Mouse (Mus musculus): Measurements from ENCODE around the gene Uck2.

The Uck2 gene

DNA sequence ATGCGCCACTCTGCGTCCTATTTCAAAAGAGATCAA, at the start of gene Uck2:
Gene Uck2 (minus strand): TSS at position 1 of the 36 bp plus-strand sequence.
- H3K36me3 ChIP-seq (ENCODE audit: control insufficient read depth, insufficient read depth, low read length, poor library complexity, severe bottlenecking), result no peaks in the 10 kb centered on the region
- no peak for DNase-seq (ENCODE audit: low read depth, low spot score)
- H3K27me3 ChIP-seq (ENCODE audit: control insufficient read depth, insufficient read depth, low read length, poor library complexity, severe bottlenecking), result no peaks in the 10 kb centered on the region

DNA sequence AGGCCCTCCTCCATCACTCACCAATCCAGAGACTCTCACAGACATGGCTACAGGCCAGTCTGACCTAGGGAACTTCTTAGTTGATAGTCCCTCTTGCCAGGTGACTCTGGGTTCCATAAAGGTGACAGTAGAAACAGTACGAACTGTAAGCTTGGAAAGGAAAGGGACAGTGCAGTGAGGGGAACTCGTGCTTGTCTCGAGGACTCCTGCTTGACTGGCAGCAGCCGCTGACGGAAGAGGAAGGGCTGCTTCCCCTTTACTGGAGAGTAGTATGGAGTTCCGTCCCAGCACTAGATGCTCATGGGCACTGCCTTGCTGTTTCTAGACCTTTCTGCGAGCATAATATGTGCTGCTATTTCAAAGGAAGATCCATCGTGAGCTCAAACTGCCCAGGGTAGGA, 46.0 kb upstream of the Uck2 start:
- no peaks in the 10 kb centered on the region for H3K27me3 ChIP-seq (ENCODE audit: control insufficient read depth, insufficient read depth, low read length, poor library complexity, severe bottlenecking)
- no peak for DNase-seq (ENCODE audit: low read depth, low spot score)
- H3K36me3 ChIP-seq (ENCODE audit: control insufficient read depth, insufficient read depth, low read length, poor library complexity, severe bottlenecking), result peaks cover 11% of the 10 kb centered on the region

DNA sequence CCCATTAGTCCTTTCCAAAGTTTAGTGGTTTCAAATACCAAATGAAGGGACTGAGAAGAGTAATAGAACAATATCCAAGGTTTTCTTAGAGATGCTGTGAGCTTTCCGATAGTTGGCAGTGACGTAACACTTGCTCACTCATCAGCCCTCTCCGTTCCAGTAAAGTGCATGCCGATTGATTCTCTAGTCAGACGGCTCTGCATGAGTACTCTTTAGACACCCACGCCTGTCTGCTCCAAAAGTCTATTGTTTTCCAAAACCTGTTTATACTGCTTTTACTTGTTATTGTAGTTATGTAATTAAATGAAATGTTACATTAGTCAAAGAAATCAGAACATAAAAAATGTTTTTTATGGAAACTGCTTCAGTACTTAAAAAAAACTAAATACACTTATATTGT, 43.7 kb upstream of the Uck2 start:
- H3K27me3 ChIP-seq (ENCODE audit: control insufficient read depth, insufficient read depth, low read length, poor library complexity, severe bottlenecking), result no peaks in the 10 kb centered on the region
- no peak for DNase-seq (ENCODE audit: low read depth, low spot score)
- peaks cover 13% of the 10 kb centered on the region for H3K36me3 ChIP-seq (ENCODE audit: control insufficient read depth, insufficient read depth, low read length, poor library complexity, severe bottlenecking)

DNA sequence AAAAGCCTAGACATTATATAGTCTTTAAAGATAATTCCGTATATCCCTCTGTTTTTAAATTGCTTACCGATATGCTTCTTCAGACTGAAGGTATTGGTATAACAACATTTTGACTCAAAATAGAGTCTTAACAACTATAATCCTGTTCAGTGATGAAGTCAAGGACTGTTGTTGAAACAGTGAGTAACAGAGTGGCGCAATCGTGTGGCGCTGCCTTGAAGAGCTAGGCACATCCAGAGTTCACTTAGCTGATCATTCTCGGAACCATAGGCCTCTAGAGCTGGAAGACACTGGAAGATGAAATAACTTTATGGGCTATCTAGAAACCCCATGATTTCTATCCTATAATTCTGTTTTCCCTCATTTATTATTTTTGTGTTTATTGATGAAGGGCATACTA, 36.6 kb upstream of the Uck2 start:
- no peaks in the 10 kb centered on the region for H3K27me3 ChIP-seq (ENCODE audit: control insufficient read depth, insufficient read depth, low read length, poor library complexity, severe bottlenecking)

DNA sequence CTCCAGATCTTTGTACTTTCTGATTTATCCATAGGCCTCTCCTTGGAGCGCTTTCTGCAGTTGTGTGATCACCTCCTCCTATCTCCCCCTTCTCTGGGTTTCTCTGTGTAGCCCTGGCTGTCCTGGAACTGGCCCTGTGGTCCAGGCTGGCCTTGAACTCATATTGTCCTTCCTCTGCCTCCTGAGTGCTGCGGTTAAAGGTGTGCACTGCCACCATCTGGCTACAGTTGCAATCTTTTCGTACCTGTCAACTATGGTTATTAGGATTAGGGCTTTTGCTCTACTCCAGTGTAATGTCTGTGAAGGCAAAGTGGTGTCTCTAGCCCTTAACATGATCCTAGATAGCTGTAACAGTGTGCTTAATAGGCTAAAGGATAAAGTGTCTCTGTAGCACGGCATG, 28.1 kb upstream of the Uck2 start:
- Histone ChIP-seq H3K27me3 (ENCODE audit: control insufficient read depth, insufficient read depth, low read length, poor library complexity, severe bottlenecking) (no peaks in the 10 kb centered on the region), H3K36me3 (ENCODE audit: control insufficient read depth, insufficient read depth, low read length, poor library complexity, severe bottlenecking) (peaks cover 2% of the 10 kb centered on the region; the same call in 1 of the 2 replicates)
- DNase-seq (ENCODE audit: low read depth, low spot score), result no peak

More for the DNA sequence above, 36.6 kb upstream of the Uck2 start:
- DNase-seq (ENCODE audit: low read depth, low spot score), result no peak
- H3K36me3 ChIP-seq (ENCODE audit: control insufficient read depth, insufficient read depth, low read length, poor library complexity, severe bottlenecking), result peaks cover 6% of the 10 kb centered on the region; the same call in 1 of the 2 replicates

DNA sequence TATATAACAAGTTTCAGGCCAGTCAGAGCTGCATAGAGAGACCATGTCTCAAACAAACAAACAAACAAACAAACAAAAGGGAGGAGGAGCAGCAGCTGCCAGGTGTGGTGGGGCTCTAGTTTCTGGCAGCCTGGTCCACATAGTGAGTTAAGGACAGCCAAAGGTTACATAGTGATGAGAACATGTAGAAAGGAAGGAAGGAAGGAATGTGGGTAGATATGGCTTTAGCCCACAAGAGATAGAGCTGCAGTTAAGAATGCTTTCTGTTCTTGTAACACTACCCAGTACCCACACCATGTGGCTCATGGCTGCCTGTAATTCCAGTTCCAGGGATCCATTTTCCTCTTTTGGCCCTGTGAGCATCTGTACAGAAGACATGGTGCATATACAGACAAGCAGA, 27.2 kb upstream of the Uck2 start:
- DNase-seq (ENCODE audit: low read depth, low spot score), result no peak
- Histone ChIP-seq H3K27me3 (ENCODE audit: control insufficient read depth, insufficient read depth, low read length, poor library complexity, severe bottlenecking) (no peaks in the 10 kb centered on the region), H3K36me3 (ENCODE audit: control insufficient read depth, insufficient read depth, low read length, poor library complexity, severe bottlenecking) (no peaks in the 10 kb centered on the region; the same call in 1 of the 2 replicates)

DNA sequence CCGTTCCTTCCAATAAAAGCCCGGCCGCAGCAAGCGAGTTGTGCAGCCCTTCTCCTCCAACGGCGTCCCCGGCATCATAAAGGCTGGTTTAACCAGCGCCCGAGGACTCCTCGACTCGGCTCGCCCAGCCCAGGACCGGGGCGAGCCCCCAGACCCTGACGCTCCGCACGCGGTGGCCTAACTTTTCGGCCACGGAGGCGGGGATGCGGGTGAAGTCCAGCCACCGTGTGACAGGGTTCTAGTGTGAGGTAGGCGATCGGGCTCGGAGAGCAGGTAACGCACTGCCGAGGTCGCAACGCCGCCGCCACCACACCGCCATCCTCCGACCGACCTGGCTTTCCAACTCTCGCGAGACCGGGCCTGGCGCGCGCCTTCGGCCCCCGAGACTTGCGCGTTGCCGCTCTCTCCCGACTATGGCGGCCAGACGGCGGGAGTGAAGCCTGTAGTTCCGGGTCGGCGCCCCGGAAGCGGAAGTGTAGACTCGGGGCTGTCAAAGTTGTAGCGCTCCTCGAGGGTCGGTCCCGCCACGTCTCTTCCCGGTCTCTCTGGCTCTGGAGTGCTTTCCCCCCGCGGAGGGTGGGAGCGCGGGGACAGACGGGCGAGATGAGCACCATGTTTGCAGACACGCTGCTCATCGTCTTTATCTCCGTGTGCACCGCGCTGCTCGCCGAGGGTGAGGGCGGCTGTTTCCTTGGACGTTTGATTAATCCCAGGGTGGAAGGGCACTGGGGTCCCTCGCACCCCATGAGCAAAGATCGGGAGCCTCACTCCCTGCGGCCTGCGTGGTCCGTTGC, 23.3 kb upstream of the Uck2 start, which contains the start of gene Tmco1:
Gene Tmco1 (plus strand): TSS at position 118 of the 794 bp plus-strand sequence.
- Histone ChIP-seq H3K27me3 (ENCODE audit: control insufficient read depth, insufficient read depth, low read length, poor library complexity, severe bottlenecking) (no peaks in the 10 kb centered on the region), H3K36me3 (ENCODE audit: control insufficient read depth, insufficient read depth, low read length, poor library complexity, severe bottlenecking) (no peaks in the 10 kb centered on the region; the same call in 1 of the 2 replicates)
- DNase-seq (ENCODE audit: low read depth, low spot score), result peak; percentile 97

DNA sequence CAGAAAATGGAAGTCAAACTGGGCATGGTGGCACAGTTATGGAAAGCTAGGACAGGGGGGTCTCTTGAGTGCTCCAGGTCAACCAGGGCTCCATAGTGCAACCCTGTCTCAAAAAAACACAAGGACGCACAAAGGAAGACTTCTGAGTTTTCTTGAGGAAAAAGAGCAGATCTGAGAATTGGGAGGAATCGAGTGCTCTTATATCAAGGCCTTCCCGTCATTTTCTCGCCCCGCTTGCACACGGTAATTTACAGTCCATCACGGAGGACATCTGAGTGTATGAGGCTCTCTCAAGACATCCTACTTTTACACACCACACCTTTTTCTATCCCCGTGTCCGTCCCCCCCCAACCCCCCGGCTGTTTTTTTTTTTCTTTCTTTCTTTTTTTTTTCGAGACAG, 22.6 kb upstream of the Uck2 start:
- DNase-seq (ENCODE audit: low read depth, low spot score), result peak; percentile 9
- H3K36me3 ChIP-seq (ENCODE audit: control insufficient read depth, insufficient read depth, low read length, poor library complexity, severe bottlenecking), result no peaks in the 10 kb centered on the region; the same call in 1 of the 2 replicates
- H3K27me3 ChIP-seq (ENCODE audit: control insufficient read depth, insufficient read depth, low read length, poor library complexity, severe bottlenecking), result no peaks in the 10 kb centered on the region; the same call in 1 of the 2 replicates

DNA sequence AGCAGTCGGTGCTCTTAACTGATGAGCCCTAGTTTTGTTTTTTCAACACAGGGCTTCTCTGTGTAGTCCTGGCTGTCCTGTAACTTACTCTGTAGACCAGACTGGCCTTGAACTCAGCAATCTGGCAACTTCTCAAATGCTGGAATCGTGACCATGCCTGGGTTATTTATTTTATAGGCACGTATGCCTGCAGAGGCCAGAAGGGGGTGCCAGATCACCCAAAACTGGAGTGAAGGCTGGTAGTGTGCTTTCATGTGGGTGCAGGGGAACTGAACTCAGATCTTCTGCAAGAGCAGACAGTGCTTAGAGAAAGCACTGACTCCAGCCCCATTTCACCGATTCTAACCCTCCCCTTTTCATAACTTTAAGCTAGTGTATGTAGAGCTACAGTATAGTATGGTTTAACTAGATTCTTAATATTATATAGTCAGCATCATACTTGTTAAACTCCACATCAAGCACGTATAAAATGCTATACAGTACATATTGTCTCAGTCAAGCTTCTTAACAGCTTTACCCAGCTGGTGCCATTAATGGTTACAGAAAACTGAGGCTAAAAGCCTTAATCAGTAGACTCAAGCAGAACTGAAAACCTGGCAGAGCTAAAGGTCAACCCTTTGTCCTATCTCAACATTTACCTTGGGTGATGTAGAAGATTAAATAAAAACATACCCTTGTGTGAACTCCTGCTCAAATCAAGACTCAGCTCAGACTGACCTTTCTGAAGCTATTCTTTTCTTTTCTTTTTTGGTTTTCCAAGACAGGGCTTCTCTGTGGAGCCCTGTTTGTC, 21.5 kb upstream of the Uck2 start:
- Histone ChIP-seq H3K36me3 (ENCODE audit: control insufficient read depth, insufficient read depth, low read length, poor library complexity, severe bottlenecking) (no peaks in the 10 kb centered on the region), H3K27me3 (ENCODE audit: control insufficient read depth, insufficient read depth, low read length, poor library complexity, severe bottlenecking) (no peaks in the 10 kb centered on the region; the same call in 1 of the 2 replicates)
- DNase-seq (ENCODE audit: low read depth, low spot score), result peak; percentile 77

DNA sequence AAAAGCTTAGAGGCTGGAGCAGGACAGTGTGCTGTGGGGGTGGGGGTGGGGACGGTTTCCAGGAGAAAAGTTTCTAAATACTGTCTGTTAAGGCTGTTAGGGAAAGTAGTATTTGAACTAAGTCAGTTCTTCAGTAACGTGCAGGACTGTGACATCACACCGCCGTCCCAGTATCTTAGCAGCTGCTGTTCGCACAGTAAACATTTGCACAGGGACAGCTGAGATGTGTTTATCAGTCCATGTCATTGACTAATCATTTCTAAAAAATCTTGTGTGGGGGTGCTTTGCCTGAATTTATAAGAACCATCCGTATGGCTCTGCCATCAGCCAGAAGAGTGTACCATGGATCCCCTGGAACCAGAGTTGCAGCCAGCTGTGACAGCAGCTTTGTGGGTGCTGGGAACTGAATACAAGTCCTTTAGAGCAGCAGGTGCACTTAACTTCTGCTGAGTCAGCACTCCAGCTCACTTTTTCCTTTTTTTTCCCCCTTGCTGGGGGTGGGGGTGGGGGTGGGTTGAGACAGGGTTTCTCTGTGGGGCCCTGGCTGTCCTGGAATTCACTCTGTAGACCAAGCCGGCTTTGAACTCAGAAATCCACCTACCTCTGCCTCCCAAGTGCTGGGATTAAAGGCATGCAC, 20.5 kb upstream of the Uck2 start:
- DNase-seq (ENCODE audit: low read depth, low spot score), result no peak
- H3K36me3 ChIP-seq (ENCODE audit: control insufficient read depth, insufficient read depth, low read length, poor library complexity, severe bottlenecking), result no peaks in the 10 kb centered on the region
- no peaks in the 10 kb centered on the region; the same call in 1 of the 2 replicates for H3K27me3 ChIP-seq (ENCODE audit: control insufficient read depth, insufficient read depth, low read length, poor library complexity, severe bottlenecking)

DNA sequence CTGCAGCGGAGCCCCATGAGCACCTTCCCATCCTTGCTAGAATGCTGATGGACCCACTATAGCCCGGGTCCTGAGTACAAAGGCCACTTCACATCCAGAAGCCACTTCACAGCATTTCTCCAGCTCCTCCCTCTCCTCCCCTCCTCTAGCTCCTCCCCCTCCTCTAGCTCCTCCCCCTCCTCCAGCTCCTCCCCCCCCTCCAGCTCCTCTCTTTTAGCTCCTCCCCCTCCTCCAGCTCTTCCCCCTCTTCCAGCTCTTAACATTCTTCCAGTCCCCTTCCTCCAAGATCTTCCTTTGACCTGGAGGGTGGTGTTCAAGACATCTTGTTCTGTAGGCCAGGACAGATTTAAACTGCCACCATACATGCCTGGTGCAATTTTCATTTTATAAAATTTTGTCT, 15.0 kb upstream of the Uck2 start:
- Histone ChIP-seq H3K36me3 (ENCODE audit: control insufficient read depth, insufficient read depth, low read length, poor library complexity, severe bottlenecking) (no peaks in the 10 kb centered on the region), H3K27me3 (ENCODE audit: control insufficient read depth, insufficient read depth, low read length, poor library complexity, severe bottlenecking) (no peaks in the 10 kb centered on the region; the same call in 1 of the 2 replicates)
- no peak for DNase-seq (ENCODE audit: low read depth, low spot score)

DNA sequence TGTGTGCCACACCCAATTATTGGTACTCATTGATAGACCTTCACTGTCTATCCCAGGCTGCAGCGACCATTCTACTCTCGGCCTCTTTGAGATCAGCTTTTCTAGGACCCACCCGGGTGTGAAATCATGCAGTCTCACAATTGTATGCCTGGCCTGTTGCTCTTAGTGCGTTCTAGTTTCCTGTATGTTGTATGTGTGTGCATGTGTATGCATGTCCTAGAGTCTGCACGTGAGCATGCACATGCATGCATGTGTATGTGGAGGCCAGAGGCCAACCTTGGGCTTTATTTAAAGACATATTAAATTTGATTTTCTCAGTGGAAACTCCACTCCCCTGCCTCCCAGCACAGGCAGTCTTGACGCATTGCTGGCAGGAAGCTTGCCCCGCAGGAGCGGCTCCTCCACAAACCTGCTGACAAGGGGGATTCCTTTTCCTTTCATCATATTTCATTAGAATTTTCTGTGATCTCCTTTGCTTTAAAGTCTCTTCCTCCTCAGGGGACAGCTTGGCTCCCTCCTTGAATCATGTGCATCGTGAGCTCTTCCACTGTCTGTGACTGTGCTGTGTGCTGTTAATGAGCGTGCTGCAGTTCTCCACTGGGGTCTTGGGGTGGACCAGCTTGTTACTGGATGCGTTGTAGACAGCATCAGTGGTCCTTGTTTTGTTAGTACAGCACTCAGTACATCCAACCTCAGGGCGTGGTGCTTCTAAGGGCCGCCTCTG, 10.7 kb upstream of the Uck2 start:
- Histone ChIP-seq H3K27me3 (ENCODE audit: control insufficient read depth, insufficient read depth, low read length, poor library complexity, severe bottlenecking) (no peaks in the 10 kb centered on the region), H3K36me3 (ENCODE audit: control insufficient read depth, insufficient read depth, low read length, poor library complexity, severe bottlenecking) (no peaks in the 10 kb centered on the region)
- no peak for DNase-seq (ENCODE audit: low read depth, low spot score)

DNA sequence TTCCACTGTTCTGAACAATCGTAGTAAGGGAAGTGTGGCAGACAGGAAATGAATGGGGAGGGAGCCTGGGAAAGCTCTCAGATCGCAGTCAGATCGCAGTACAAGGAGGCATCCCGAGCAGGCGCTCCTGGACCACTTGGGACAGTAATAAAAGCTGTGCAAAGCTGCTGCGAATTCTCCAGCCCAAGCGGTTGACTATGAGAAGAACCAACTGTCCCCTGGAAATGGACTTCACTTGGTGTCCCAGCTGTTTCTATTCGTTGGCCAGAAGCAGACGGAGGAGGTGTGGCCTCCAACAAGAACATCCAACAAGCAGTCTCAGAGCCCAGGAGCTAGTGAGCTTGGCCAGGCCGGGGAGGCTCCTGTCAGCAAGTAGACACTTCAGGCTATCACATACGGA, 7.3 kb upstream of the Uck2 start:
- no peaks in the 10 kb centered on the region for H3K36me3 ChIP-seq (ENCODE audit: control insufficient read depth, insufficient read depth, low read length, poor library complexity, severe bottlenecking)
- no peaks in the 10 kb centered on the region for H3K27me3 ChIP-seq (ENCODE audit: control insufficient read depth, insufficient read depth, low read length, poor library complexity, severe bottlenecking)
- no peak for DNase-seq (ENCODE audit: low read depth, low spot score)

DNA sequence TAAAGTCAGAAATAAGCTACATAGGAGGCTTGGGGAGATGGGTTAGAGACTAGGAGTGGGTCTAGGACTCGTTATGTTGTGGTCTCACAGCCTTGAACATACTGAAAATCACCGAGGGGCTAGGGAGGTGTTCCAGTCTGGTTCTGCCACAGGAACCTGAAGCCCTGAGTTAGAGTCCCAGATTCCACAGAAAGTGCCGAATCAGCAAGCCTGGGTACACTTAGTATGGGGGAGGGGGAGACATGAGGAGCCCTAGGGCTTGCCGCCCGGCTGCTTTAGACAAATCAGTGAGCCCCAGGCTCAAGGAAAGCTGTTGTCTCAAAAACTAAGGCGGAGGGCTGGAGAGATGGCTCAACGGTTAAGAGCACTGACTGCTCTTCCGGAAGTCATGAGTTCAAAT, 6.5 kb upstream of the Uck2 start:
- Histone ChIP-seq H3K36me3 (ENCODE audit: control insufficient read depth, insufficient read depth, low read length, poor library complexity, severe bottlenecking) (no peaks in the 10 kb centered on the region), H3K27me3 (ENCODE audit: control insufficient read depth, insufficient read depth, low read length, poor library complexity, severe bottlenecking) (no peaks in the 10 kb centered on the region)
- DNase-seq (ENCODE audit: low read depth, low spot score), result no peak

DNA sequence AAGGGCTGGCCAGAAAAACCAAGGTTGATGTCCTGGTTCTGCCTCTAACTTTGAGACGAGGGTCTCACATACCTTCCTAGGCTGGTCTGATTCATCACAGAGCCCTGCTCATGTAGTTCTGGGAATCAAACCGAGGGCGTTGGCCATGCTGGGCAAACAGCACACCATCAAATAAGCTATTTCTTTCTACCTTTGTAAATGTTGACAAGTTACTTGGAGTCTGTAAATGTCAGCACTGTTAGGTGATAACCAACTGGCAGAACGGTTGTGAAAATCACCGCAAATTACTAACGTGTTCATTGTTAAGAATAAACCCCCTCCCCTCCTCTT, 5.1 kb upstream of the Uck2 start:
- no peak for DNase-seq (ENCODE audit: low read depth, low spot score)
- H3K36me3 ChIP-seq (ENCODE audit: control insufficient read depth, insufficient read depth, low read length, poor library complexity, severe bottlenecking), result no peaks in the 10 kb centered on the region
- H3K27me3 ChIP-seq (ENCODE audit: control insufficient read depth, insufficient read depth, low read length, poor library complexity, severe bottlenecking), result no peaks in the 10 kb centered on the region

Measured in splenic B cell, adult 2 months (primary cell).